Mouse (Mus musculus) thymus, adult 2 months (tissue): ENCODE measurements at regions not wholly inside any gene's neighbourhood (a gene's known extent, or its start where the extent isn't known, plus 50 kb on each side); places are given as distances from the start of the nearest gene placed in this dataset.

ENCODE experiments used
- CTCF ChIP-seq: fragments of 200-500 bp; IDR thresholded peaks from 2 replicates; pipeline ENCODE4 v1.5.1; 2012; ENCODE audit warnings: mild to moderate bottlenecking, control low read depth, low read length, moderate library complexity, borderline replicate concordance; ENCODE audit not compliant: control insufficient read depth, poor library complexity, insufficient read depth; ENCODE audit errors: extremely low read depth
- POLR2A ChIP-seq: fragments of 200-500 bp; IDR thresholded peaks from 2 replicates; pipeline ENCODE4 v1.6.1; 2012; ENCODE audit warnings: mild to moderate bottlenecking, low read length, control low read depth, moderate library complexity; ENCODE audit not compliant: control insufficient read depth, poor library complexity, insufficient read depth; ENCODE audit errors: extremely low read depth

DNA sequence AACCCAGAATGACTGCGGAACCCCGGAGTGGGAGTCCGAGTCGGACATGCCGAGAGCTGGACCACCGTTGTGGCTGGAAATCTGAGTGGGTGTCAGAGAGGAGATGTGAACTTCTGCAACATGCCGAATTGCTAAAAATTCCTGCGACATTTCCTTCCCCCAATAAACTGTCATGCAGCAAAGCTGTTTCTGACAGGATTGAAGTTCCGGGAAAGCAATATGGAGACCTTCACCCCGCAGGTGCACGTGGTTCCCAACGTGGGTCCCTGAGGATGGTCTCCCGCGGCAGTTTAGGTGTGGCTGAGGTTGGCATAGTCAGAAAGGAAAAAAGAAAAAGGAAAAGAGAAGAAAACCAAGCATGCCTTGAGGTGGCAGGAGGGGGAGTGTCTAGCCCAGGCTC, 269.0 kb upstream of the Zfp637 start:
- TF ChIP-seq POLR2A (no peak), CTCF (no peak)
